Mouse (Mus musculus) forebrain, embryonic 12.5 days (tissue): ENCODE results near the gene Ldlrap1. TPM values are rescaled to one million over a fixed set of nuclear protein-coding genes. Genes with fewer than 3 reads are reported as not detected.

ENCODE experiments used
- ATAC-seq: fragments of 200-750 bp; cut with Nextera tagmentation; 2 replicates; pipeline ENCODE4 v1.8.0; 2017; ENCODE audit warnings: moderate TSS enrichment; ENCODE audit not compliant: low FRiP score
- H3K27ac ChIP-seq: fragments of 300-500 bp; sonication (generic); 2 replicates; pipeline ENCODE4 v1.5.1; 2016; ENCODE audit warnings: mild to moderate bottlenecking
- H3K27me3 ChIP-seq: fragments of 300-500 bp; sonication (generic); 2 replicates; pipeline ENCODE4 v1.6.1; 2016; ENCODE audit warnings: mild to moderate bottlenecking
- H3K36me3 ChIP-seq: fragments of 300-500 bp; sonication (generic); replicated peaks from 2 replicates; pipeline ENCODE4 v1.6.1; 2016; ENCODE audit warnings: mild to moderate bottlenecking
- H3K4me1 ChIP-seq: fragments of 300-500 bp; sonication (generic); 2 replicates; pipeline ENCODE4 v1.6.1; 2016
- H3K4me2 ChIP-seq: fragments of 300-500 bp; sonication (generic); 2 replicates; pipeline ENCODE4 v1.6.1; 2016; ENCODE audit warnings: mild to moderate bottlenecking, moderate library complexity
- H3K4me3 ChIP-seq: fragments of 300-500 bp; sonication (generic); replicated peaks from 2 replicates; pipeline ENCODE4 v1.5.1; 2016; ENCODE audit warnings: mild to moderate bottlenecking
- H3K9ac ChIP-seq: fragments of 300-500 bp; sonication (generic); 2 replicates; pipeline ENCODE4 v1.6.1; 2016; ENCODE audit warnings: mild to moderate bottlenecking
- H3K9me3 ChIP-seq: fragments of 300-500 bp; sonication (generic); 2 replicates; pipeline ENCODE4 v1.6.1; 2016
- WGBS: fragments of 180-500 bp; shearing (Covaris S2); methylation state at CpG from one replicate; pipeline ENCODE4 v1.1.7; 2016; 5-methylcytosine and 5-hydroxymethylcytosine counted together
- polyA plus RNA-seq: library from polyadenylated mRNA; unstranded; fragments of >200 nt; fragmentation: Nextera tagmentation; extraction: Ambion mirVana; gene quantifications from 2 replicates; pipeline ENCODE4 v1.2.1, GENCODE M21; 2016

The Ldlrap1 gene
- polyA plus RNA-seq, 1 experiment from 2014 or later = 5.9 TPM

- H3K9me3 ChIP-seq = no peaks in the 10 kb centered on the region
- 83% methylated on average over 7 of the region's 7 CpGs for WGBS
- H3K36me3 ChIP-seq = no peaks in the 10 kb centered on the region
- H3K4me3 ChIP-seq = no peak overlapping the region
- H3K27ac ChIP-seq = no peak overlapping the region
- H3K4me1 ChIP-seq = peaks cover 22% of the 10 kb centered on the region
- no peak overlapping the region for H3K4me2 ChIP-seq
- no peak overlapping the region for H3K9ac ChIP-seq
- no peak for ATAC-seq
- no peaks in the 10 kb centered on the region for H3K27me3 ChIP-seq
Measured at GRCm38 (mm10) chr4:134756953-134757352, 10.9 kb downstream of the Ldlrap1 start.

- Histone ChIP-seq H3K36me3 (no peaks in the 10 kb centered on the region), H3K4me1 (peaks cover 22% of the 10 kb centered on the region), H3K27ac (no peak overlapping the region), H3K27me3 (no peaks in the 10 kb centered on the region), H3K9me3 (no peaks in the 10 kb centered on the region), H3K4me2 (no peak overlapping the region), H3K9ac (no peak overlapping the region), H3K4me3 (no peak overlapping the region)
- 81% methylated on average over 13 of the region's 13 CpGs for WGBS
- no peak for ATAC-seq
Measured at GRCm38 (mm10) chr4:134754941-134755340, 12.9 kb downstream of the Ldlrap1 start.

- H3K27ac ChIP-seq = no peak overlapping the region
- H3K4me1 ChIP-seq = peaks cover 22% of the 10 kb centered on the region
Measured at GRCm38 (mm10) chr4:134754371-134754770, 13.5 kb downstream of the Ldlrap1 start.

GRCm38 (mm10) chr4:134753516-134754261 is 14.1 kb downstream of the Ldlrap1 start:
- peaks cover 28% of the 10 kb centered on the region for H3K4me1 ChIP-seq

More at GRCm38 (mm10) chr4:134754371-134754770, 13.5 kb downstream of the Ldlrap1 start:
- Histone ChIP-seq H3K4me3 (no peak overlapping the region), H3K36me3 (no peaks in the 10 kb centered on the region), H3K9ac (no peak overlapping the region), H3K9me3 (no peaks in the 10 kb centered on the region), H3K4me2 (no peak overlapping the region), H3K27me3 (no peaks in the 10 kb centered on the region)
- ATAC-seq = no peak
- WGBS = 61% methylated on average over 10 of the region's 10 CpGs

GRCm38 (mm10) chr4:134752911-134753426 is 14.9 kb downstream of the Ldlrap1 start:
- H3K9me3 ChIP-seq = no peaks in the 10 kb centered on the region
- H3K27ac ChIP-seq = peak overlapping the region; percentile 25; the same call in 1 of the 2 replicates
- no peak for ATAC-seq
- no peaks in the 10 kb centered on the region for H3K27me3 ChIP-seq
- WGBS = 36% methylated on average over 11 of the region's 11 CpGs
- peaks cover 28% of the 10 kb centered on the region for H3K4me1 ChIP-seq
- no peak overlapping the region for H3K9ac ChIP-seq
- no peak overlapping the region for H3K4me2 ChIP-seq
- H3K4me3 ChIP-seq = no peak overlapping the region
- no peaks in the 10 kb centered on the region for H3K36me3 ChIP-seq

More at GRCm38 (mm10) chr4:134753516-134754261, 14.1 kb downstream of the Ldlrap1 start:
- WGBS = 25% methylated on average over 17 of the region's 17 CpGs
- Histone ChIP-seq H3K27ac (0 out of 2 replicates have a peak overlapping the region, but pooled peaks have one; percentile 19), H3K36me3 (no peaks in the 10 kb centered on the region), H3K9me3 (no peaks in the 10 kb centered on the region), H3K4me3 (no peak overlapping the region), H3K9ac (no peak overlapping the region), H3K4me2 (no peak overlapping the region), H3K27me3 (no peaks in the 10 kb centered on the region)
- ATAC-seq = no peak

- Histone ChIP-seq H3K9ac (no peak overlapping the region), H3K4me1 (peaks cover 28% of the 10 kb centered on the region), H3K27me3 (no peaks in the 10 kb centered on the region), H3K27ac (no peak overlapping the region), H3K36me3 (no peaks in the 10 kb centered on the region), H3K4me2 (no peak overlapping the region), H3K9me3 (no peaks in the 10 kb centered on the region), H3K4me3 (no peak overlapping the region)
- 88% methylated on average over 18 of the region's 18 CpGs for WGBS
- ATAC-seq = no peak
Measured at GRCm38 (mm10) chr4:134751682-134752380, 16.0 kb downstream of the Ldlrap1 start.

- 80% methylated on average over 6 of the region's 6 CpGs for WGBS
- Histone ChIP-seq H3K36me3 (no peaks in the 10 kb centered on the region), H3K9ac (no peak overlapping the region), H3K4me1 (peaks cover 28% of the 10 kb centered on the region), H3K27ac (no peak overlapping the region; the same call in 1 of the 2 replicates), H3K4me3 (no peak overlapping the region), H3K4me2 (no peak overlapping the region), H3K27me3 (no peaks in the 10 kb centered on the region), H3K9me3 (no peaks in the 10 kb centered on the region)
- ATAC-seq = no peak
Measured at GRCm38 (mm10) chr4:134750825-134751224, 17.0 kb downstream of the Ldlrap1 start.

- Histone ChIP-seq H3K4me3 (no peak overlapping the region), H3K4me1 (peaks cover 28% of the 10 kb centered on the region)
Measured at GRCm38 (mm10) chr4:134750263-134750662, 17.6 kb downstream of the Ldlrap1 start.

GRCm38 (mm10) chr4:134749301-134750030 is 18.4 kb downstream of the Ldlrap1 start:
- 64% methylated on average over 21 of the region's 21 CpGs for WGBS
- H3K27me3 ChIP-seq = no peaks in the 10 kb centered on the region
- no peak overlapping the region for H3K9ac ChIP-seq
- H3K27ac ChIP-seq = no peak overlapping the region
- H3K4me3 ChIP-seq = no peak overlapping the region
- peaks cover 24% of the 10 kb centered on the region for H3K4me1 ChIP-seq
- H3K36me3 ChIP-seq = no peaks in the 10 kb centered on the region
- no peak overlapping the region for H3K4me2 ChIP-seq
- no peak for ATAC-seq
- H3K9me3 ChIP-seq = no peaks in the 10 kb centered on the region

More at GRCm38 (mm10) chr4:134750263-134750662, 17.6 kb downstream of the Ldlrap1 start:
- 0 out of 2 replicates have a peak, but pooled peaks have one; percentile 3 for ATAC-seq
- Histone ChIP-seq H3K27ac (no peak overlapping the region), H3K9ac (no peak overlapping the region), H3K9me3 (no peaks in the 10 kb centered on the region), H3K36me3 (no peaks in the 10 kb centered on the region), H3K27me3 (no peaks in the 10 kb centered on the region), H3K4me2 (no peak overlapping the region)
- WGBS = 87% methylated on average over 5 of the region's 5 CpGs

GRCm38 (mm10) chr4:134745900-134746661 is 21.7 kb downstream of the Ldlrap1 start:
- Histone ChIP-seq H3K9ac (no peak overlapping the region), H3K4me2 (no peak overlapping the region), H3K27ac (no peak overlapping the region), H3K36me3 (no peaks in the 10 kb centered on the region), H3K9me3 (no peaks in the 10 kb centered on the region), H3K4me1 (peaks cover 13% of the 10 kb centered on the region), H3K4me3 (no peak overlapping the region), H3K27me3 (no peaks in the 10 kb centered on the region)
- WGBS = 84% methylated on average over 16 of the region's 16 CpGs
- no peak for ATAC-seq

GRCm38 (mm10) chr4:134743881-134744633 is 23.8 kb downstream of the Ldlrap1 start:
- Histone ChIP-seq H3K36me3 (no peaks in the 10 kb centered on the region), H3K9ac (no peak overlapping the region), H3K4me1 (peaks cover 10% of the 10 kb centered on the region), H3K4me3 (no peak overlapping the region), H3K27ac (no peak overlapping the region), H3K4me2 (no peak overlapping the region), H3K9me3 (no peaks in the 10 kb centered on the region), H3K27me3 (no peaks in the 10 kb centered on the region)
- ATAC-seq = no peak
- 63% methylated on average over 16 of the region's 16 CpGs for WGBS
